Mouse (Mus musculus) MEL (cell line): ENCODE results near the gene Nsg2. TPM values are rescaled to one million over a fixed set of nuclear protein-coding genes. Genes with fewer than 3 reads are reported as not detected.
"Not testable (repeated sequence)": the region's sequence is repeated elsewhere in the genome, so short reads cannot be mapped to it uniquely, and the experiment has no call there.

Experiments
- DNase-seq: peaks from one replicate; pipeline ENCODE4 v3.0.0; 2011; ENCODE audit warnings: low read depth, low spot score
- H3K27ac ChIP-seq: 2 replicates; pipeline ENCODE4 v1.5.1; 2012; ENCODE audit warnings: low read depth, mild to moderate bottlenecking, control low read depth, low read length, moderate library complexity; ENCODE audit not compliant: control insufficient read depth
- H3K27me3 ChIP-seq, 2 experiments: fragments of 150-350 bp in 1 of 2; sonication (generic) in 1 of 2; 2 replicates each; pipeline ENCODE4 v1.6.1; 2012; ENCODE audit warnings: low read length in 2 of 2, mild to moderate bottlenecking in 2 of 2, improper control_type of control experiment in 1 of 2, moderate library complexity in 1 of 2; ENCODE audit not compliant: insufficient read depth in 2 of 2, control insufficient read depth in 1 of 2
- H3K36me3 ChIP-seq, 2 experiments: 2 replicates each; pipeline ENCODE4 v1.6.1; 2012 to 2014; ENCODE audit warnings: low read length in 2 of 2, improper control_type of control experiment in 1 of 2, inconsistent platforms in 1 of 2, mild to moderate bottlenecking in 1 of 2; ENCODE audit not compliant: insufficient read depth in 2 of 2, control insufficient read depth in 1 of 2
- H3K4me1 ChIP-seq, 2 experiments: fragments of 150-350 bp in 1 of 2; sonication (generic) in 1 of 2; 2 replicates each; pipeline ENCODE4 v1.6.1; 2012; ENCODE audit warnings: low read length in 2 of 2, improper control_type of control experiment in 1 of 2, mild to moderate bottlenecking in 1 of 2; ENCODE audit not compliant: insufficient read depth in 2 of 2, control insufficient read depth in 1 of 2
- H3K4me3 ChIP-seq, 2 experiments: fragments of 150-350 bp in 1 of 2; sonication (generic) in 1 of 2; 2 replicates each; pipeline ENCODE4 v1.5.1; 2012; ENCODE audit warnings: low read depth in 2 of 2, low read length in 2 of 2, mild to moderate bottlenecking in 2 of 2, moderate library complexity in 2 of 2, control low read depth in 1 of 2, improper control_type of control experiment in 1 of 2; ENCODE audit not compliant: control insufficient read depth in 1 of 2, insufficient read depth in 1 of 2
- H3K79me2 ChIP-seq: 2 replicates; pipeline ENCODE4 v1.6.1; 2012; ENCODE audit warnings: mild to moderate bottlenecking, low read length, moderate library complexity; ENCODE audit not compliant: control insufficient read depth, poor library complexity, insufficient read depth
- H3K9ac ChIP-seq: 2 replicates; pipeline ENCODE4 v1.6.1; 2012; ENCODE audit warnings: low read depth, mild to moderate bottlenecking, control low read depth, low read length, moderate library complexity; ENCODE audit not compliant: control insufficient read depth, poor library complexity, severe bottlenecking
- H3K9me3 ChIP-seq: fragments of 150-350 bp; sonication (generic); replicated peaks from 2 replicates; pipeline ENCODE4 v1.6.1; 2012; ENCODE audit warnings: mild to moderate bottlenecking, low read length, improper control_type of control experiment, moderate library complexity; ENCODE audit not compliant: insufficient read depth
- BHLHE40 ChIP-seq: IDR thresholded peaks from 2 replicates; pipeline ENCODE4 v1.6.1; 2012; ENCODE audit warnings: low read depth, mild to moderate bottlenecking, inconsistent platforms, low read length, improper control_type of control experiment, borderline replicate concordance
- CHD1 ChIP-seq: IDR thresholded peaks from 2 replicates; pipeline ENCODE4 v1.6.1; 2012; ENCODE audit warnings: low read depth, mild to moderate bottlenecking, inconsistent platforms, low read length, improper control_type of control experiment
- CHD2 ChIP-seq: IDR thresholded peaks from 2 replicates; pipeline ENCODE4 v1.6.1; 2011; ENCODE audit warnings: low read length, improper control_type of control experiment
- CTCF ChIP-seq, 3 experiments: IDR thresholded peaks in 2 of 3; conservative IDR thresholded peaks in 1 of 3; 2 replicates each; pipeline ENCODE4 v1.5.1; 2011 to 2012; ENCODE audit warnings: low read length in 3 of 3, low read depth in 2 of 3, mild to moderate bottlenecking in 2 of 3, improper control_type of control experiment in 1 of 3, inconsistent platforms in 1 of 3, mixed read lengths in 1 of 3, moderate library complexity in 1 of 3; ENCODE audit not compliant: control insufficient read depth in 1 of 3, insufficient read depth in 1 of 3, poor library complexity in 1 of 3, severe bottlenecking in 1 of 3
- E2F4 ChIP-seq: IDR thresholded peaks from 2 replicates; pipeline ENCODE4 v1.6.1; 2011; ENCODE audit warnings: low read depth, low read length, improper control_type of control experiment, borderline replicate concordance
- EP300 ChIP-seq, 2 experiments: IDR thresholded peaks; 2 replicates each; pipeline ENCODE4 v1.6.1; 2011; ENCODE audit warnings: improper control_type of control experiment in 2 of 2, low read length in 2 of 2, low read depth in 1 of 2, mild to moderate bottlenecking in 1 of 2
- ETS1 ChIP-seq: IDR thresholded peaks from 2 replicates; pipeline ENCODE4 v1.6.1; 2012; ENCODE audit warnings: low read depth, mild to moderate bottlenecking, inconsistent platforms, low read length, improper control_type of control experiment, moderate library complexity
- GATA1 ChIP-seq: IDR thresholded peaks from 2 replicates; pipeline ENCODE4 v1.6.1; 2011; ENCODE audit warnings: low read depth, low read length, improper control_type of control experiment
- MAX ChIP-seq: IDR thresholded peaks from 2 replicates; pipeline ENCODE4 v1.6.1; 2011; ENCODE audit warnings: low read length, improper control_type of control experiment
- MEF2A ChIP-seq: IDR thresholded peaks from 2 replicates; pipeline ENCODE4 v1.6.1; 2014; ENCODE audit warnings: low read depth, mild to moderate bottlenecking, inconsistent platforms, low read length, improper control_type of control experiment; ENCODE audit not compliant: poor library complexity, insufficient replicate concordance, severe bottlenecking; ENCODE audit errors: extremely low read depth
- MYC ChIP-seq: IDR thresholded peaks from 2 replicates; pipeline ENCODE4 v1.6.1; 2011; ENCODE audit warnings: low read depth, mild to moderate bottlenecking, low read length, improper control_type of control experiment, moderate library complexity
- NELFE ChIP-seq: IDR thresholded peaks from 2 replicates; pipeline ENCODE4 v1.6.1; 2011; ENCODE audit warnings: low read depth, low read length, improper control_type of control experiment
- POLR2AphosphoS5 ChIP-seq: IDR thresholded peaks from 2 replicates; pipeline ENCODE4 v1.6.1; 2012; ENCODE audit warnings: low read depth, borderline replicate concordance, mild to moderate bottlenecking, inconsistent platforms, low read length, moderate library complexity, mixed read lengths
- RCOR1 ChIP-seq: IDR thresholded peaks from 2 replicates; pipeline ENCODE4 v1.6.1; 2012; ENCODE audit warnings: low read depth, mild to moderate bottlenecking, inconsistent platforms, low read length, improper control_type of control experiment
- SIN3A ChIP-seq: IDR thresholded peaks from 2 replicates; pipeline ENCODE4 v1.6.1; 2012; ENCODE audit warnings: low read length, improper control_type of control experiment, inconsistent platforms
- TBP ChIP-seq: IDR thresholded peaks from 2 replicates; pipeline ENCODE4 v1.8.0; 2011; ENCODE audit warnings: low read depth, low read length, improper control_type of control experiment
- TCF12 ChIP-seq: IDR thresholded peaks from 2 replicates; pipeline ENCODE4 v1.6.1; 2014; ENCODE audit warnings: low read depth, mild to moderate bottlenecking, inconsistent platforms, low read length, improper control_type of control experiment, moderate library complexity
- UBTF ChIP-seq: IDR thresholded peaks from 2 replicates; pipeline ENCODE4 v1.6.1; 2012; ENCODE audit warnings: low read depth, mild to moderate bottlenecking, inconsistent platforms, low read length, improper control_type of control experiment, moderate library complexity, borderline replicate concordance; ENCODE audit not compliant: insufficient read depth
- USF2 ChIP-seq, 2 experiments: IDR thresholded peaks; 2 replicates each; pipeline ENCODE4 v1.6.1; 2011 to 2012; ENCODE audit warnings: improper control_type of control experiment in 2 of 2, low read length in 2 of 2, borderline replicate concordance in 1 of 2, inconsistent platforms in 1 of 2, low read depth in 1 of 2, mild to moderate bottlenecking in 1 of 2; ENCODE audit not compliant: insufficient read depth in 1 of 2
- ZMIZ1 ChIP-seq: IDR thresholded peaks from 2 replicates; pipeline ENCODE4 v1.6.1; 2012; ENCODE audit warnings: low read depth, mild to moderate bottlenecking, inconsistent platforms, low read length, improper control_type of control experiment, moderate library complexity
- polyA plus RNA-seq, 2 experiments: library from polyadenylated mRNA; stranded (reverse) in 1 of 2; unstranded in 1 of 2; fragments of >175 nt in 1 of 2; fragments of >200 nt in 1 of 2; gene quantifications; 2 replicates each; pipeline versions ENCODE4 v1.2.1 to v1.2.4; 2012; ENCODE audit warnings: low replicate concordance in 2 of 2, low read depth in 1 of 2; ENCODE audit not compliant: insufficient read length in 2 of 2, insufficient read depth in 1 of 2, missing spikeins in 1 of 2
- total RNA-seq: library from RNA; depleted of rRNA; stranded (reverse); fragments of 300-350 nt; gene quantifications from 2 replicates; pipeline ENCODE4 v1.2.3, GENCODE M21; 2012

Gene Nsg2
- total and polyA plus RNA-seq, 3 experiments: not detected

DNA sequence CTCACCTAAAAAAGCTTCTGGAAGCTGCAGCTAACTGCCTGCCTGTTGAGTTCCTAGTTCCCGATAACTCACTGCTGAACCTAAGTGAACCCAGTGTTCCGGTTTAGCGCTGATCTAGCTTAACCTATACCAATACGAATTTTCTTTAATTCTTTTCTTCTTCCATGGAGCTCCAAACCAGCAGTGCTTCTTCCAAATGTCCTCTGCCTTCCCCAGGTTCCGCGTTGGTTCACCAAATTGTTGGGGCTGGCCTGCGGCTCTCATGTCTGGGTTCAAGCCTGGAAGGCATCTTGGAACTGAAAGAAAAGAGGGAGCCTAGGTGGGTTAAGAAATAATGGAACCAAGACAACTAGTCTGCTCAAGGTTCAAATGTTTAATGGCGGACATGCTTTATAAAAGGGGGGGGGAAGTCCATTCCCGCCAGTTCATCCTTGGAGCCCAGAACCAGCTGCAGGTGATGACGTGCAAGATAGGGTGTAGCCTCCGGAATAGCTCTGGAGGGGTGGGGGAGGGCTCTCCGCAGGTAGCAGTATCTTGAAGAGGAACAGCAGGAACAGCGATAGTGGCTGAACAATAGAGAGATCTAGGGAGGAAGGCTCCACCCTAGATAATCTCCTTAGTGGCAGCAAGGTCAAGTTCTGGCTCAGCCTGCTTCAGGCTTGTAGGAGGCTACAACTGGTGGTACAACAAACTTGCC is 17.9 kb upstream of the Nsg2 start:
- TF ChIP-seq NELFE (peak; percentile 32; the same call in 1 of the 2 replicates), ZMIZ1 (0 out of 2 replicates have a peak, but pooled peaks have one; percentile 7), TCF12 (peak; percentile 70; the same call in 1 of the 2 replicates), CHD1 (peak; percentile 55; the same call in 1 of the 2 replicates), EP300 (IDR thresholded peaks at IDR 0.05; ENCODE audit: low read depth in 1 of 2, low read length in 2 of 2) (peak; percentile 46 to 60; a peak in 1 of 4 replicates), GATA1 (peak; percentile 78), TBP (peak; percentile 54; the same call in 1 of the 2 replicates), ETS1 (peak; percentile 74), SIN3A (0 out of 2 replicates have a peak, but pooled peaks have one; percentile 30), E2F4 (0 out of 2 replicates have a peak, but pooled peaks have one; percentile 16)
- H3K4me3 ChIP-seq: peak overlapping the region; percentile 75 to 92
- not testable (repeated sequence) for H3K9me3 ChIP-seq, H3K79me2 ChIP-seq, H3K27me3 ChIP-seq
- peaks cover 5 to 10% of the 10 kb centered on the region in 2 experiments; a peak in 2 of 4 replicates for H3K4me1 ChIP-seq
- peak overlapping the region; percentile 85 for H3K27ac ChIP-seq
- H3K9ac ChIP-seq: peak overlapping the region; percentile 81
- H3K36me3 ChIP-seq: peaks cover 0 to 14% of the 10 kb centered on the region in 2 experiments; a peak in 2 of 4 replicates
- DNase-seq: peak; percentile 82

GRCm38 (mm10) chr11:31983249-31983648 is 17.0 kb upstream of the Nsg2 start:
- Histone ChIP-seq H3K4me3 (no peak overlapping the region), H3K9me3 (no peaks in the 10 kb centered on the region), H3K27ac (peak overlapping the region; percentile 61), H3K79me2 (no peaks in the 10 kb centered on the region; the same call in 1 of the 2 replicates), H3K27me3 (no peaks in the 10 kb centered on the region), H3K36me3 (peaks cover 0 to 14% of the 10 kb centered on the region in 2 experiments; a peak in 2 of 4 replicates), H3K9ac (no peak overlapping the region), H3K4me1 (peaks cover 5 to 10% of the 10 kb centered on the region in 2 experiments; a peak in 2 of 4 replicates)
- DNase-seq: peak; percentile 55
- TF ChIP-seq TBP (no peak), POLR2AphosphoS5 (no peak), GATA1 (peak; percentile 92), USF2 (IDR thresholded peaks at IDR 0.05; ENCODE audit: borderline replicate concordance in 1 of 2, insufficient read depth in 1 of 2, low read depth in 1 of 2, low read length in 2 of 2) (no peak), MAX (0 out of 2 replicates have a peak, but pooled peaks have one; percentile 24), RCOR1 (peak; percentile 84), UBTF (no peak), EP300 (IDR thresholded peaks at IDR 0.05; ENCODE audit: low read depth in 1 of 2, low read length in 2 of 2) (peak; percentile 66 to 76), ETS1 (peak; percentile 67), MYC (no peak), MEF2A (no peak), CHD2 (no peak), BHLHE40 (no peak), TCF12 (peak; percentile 29; the same call in 1 of the 2 replicates), CTCF (IDR thresholded peaks at IDR 0.05 in 2 of 3, conservative IDR thresholded peaks at IDR 0.05 in 1 of 3; ENCODE audit: control insufficient read depth in 1 of 3, insufficient read depth in 1 of 3, low read depth in 2 of 3, low read length in 3 of 3, poor library complexity in 1 of 3, severe bottlenecking in 1 of 3) (no peak)
